Comparison of ENCODE assay signal across 23 mouse cellular contexts in the genomic region with DNA sequence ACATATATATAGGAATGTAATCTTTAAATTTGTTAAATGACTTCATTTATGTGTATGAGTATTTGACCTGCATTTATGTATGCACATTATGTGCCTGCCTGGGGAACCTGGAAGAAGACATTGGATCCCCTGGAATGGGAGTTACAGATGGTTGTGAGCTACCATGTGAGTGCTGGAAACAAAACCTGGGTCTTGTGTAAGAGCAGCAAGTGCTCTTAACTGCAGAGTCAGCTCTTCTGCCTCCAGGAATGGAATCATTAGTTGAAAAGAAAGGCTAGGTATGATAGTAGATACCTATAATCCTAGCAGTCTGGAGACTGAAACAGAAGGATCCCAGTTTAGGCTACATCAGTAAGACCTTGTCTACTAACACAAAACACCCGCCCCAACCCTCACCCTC. TPM values are rescaled to one million over a fixed set of nuclear protein-coding genes. Genes with fewer than 3 reads are reported as not detected.
DNase-seq lines count a peak whose midpoint lies in the region; TF ChIP-seq lines count a peak whose summit lies in the region.
"Had no signal": no experiment of that assay in that cellular context is flagged by ENCODE, and none has a peak within 500 bp of the region (broad histone marks: within the 10 kb centered on the region; RNA-seq: fewer than 3 reads in every experiment).

No protein-coding gene starts in this region.

- no peak for TF ChIP-seq CTCF in liver, adult 2 months (IDR thresholded peaks at IDR 0.05; ENCODE audit: low read depth, low read length)

- 88% methylated on average over 1 of the region's 1 CpGs for WGBS in liver, adult 2 months

- TF ChIP-seq POLR2A in liver, adult 2 months (IDR thresholded peaks at IDR 0.05; ENCODE audit: extremely low read depth, insufficient read depth, low read length), result no peak

- H3K4me1 ChIP-seq in liver, adult 2 months (ENCODE audit: control insufficient read depth, insufficient read depth, low read length), result peaks cover 15% of the 10 kb centered on the region
- H3K4me1 ChIP-seq: embryonic facial prominence, embryonic 13.5 days; embryonic facial prominence, embryonic 15.5 days; forebrain, embryonic 10.5 days; forebrain, embryonic 12.5 days had no signal

- DNase-seq in heart, adult 11 months, result peak; percentile 55
- no peak for DNase-seq in heart, postnatal 14 days
- DNase-seq in liver, adult 2 months (ENCODE audit: extremely low read depth, low read depth, low spot score), result peak; percentile 54
- DNase-seq in liver, result no peak
- no peak for DNase-seq in cerebellum, adult 9-10 months
- DNase-seq: adrenal gland, adult 8-10 months; adrenal gland, postnatal 14 days; adrenal gland, postnatal 36 days; B cell, adult 2 months; cerebellum, adult 11-12 months; cerebellum, adult 2 months; cerebellum, adult 9-11 months; cerebellum, postnatal 14 days; cerebellum, postnatal 36 days; embryo, embryonic 11 days had no signal

- H3K36me3 ChIP-seq in liver, adult 2 months (ENCODE audit: control insufficient read depth, insufficient read depth, low read length), result peaks cover 21% of the 10 kb centered on the region

- H3K9ac ChIP-seq in liver, adult 2 months (ENCODE audit: low read depth, low read length), result no peak overlapping the region
- H3K9ac ChIP-seq: embryonic facial prominence, embryonic 13.5 days; embryonic facial prominence, embryonic 15.5 days; forebrain, embryonic 12.5 days had no signal

- H3K27ac ChIP-seq in liver, adult 2 months (replicated peaks; ENCODE audit: insufficient read depth, low read depth, low read length), result no peak overlapping the region
- H3K27ac ChIP-seq: embryonic facial prominence, embryonic 13.5 days; embryonic facial prominence, embryonic 15.5 days; forebrain, embryonic 10.5 days; forebrain, embryonic 12.5 days had no signal

- H3K79me2 ChIP-seq in liver, adult 2 months (ENCODE audit: control insufficient read depth, insufficient read depth, low read length), result no peaks in the 10 kb centered on the region

- H3K27me3 ChIP-seq in liver, adult 2 months (ENCODE audit: control insufficient read depth, insufficient read depth, low read length), result no peaks in the 10 kb centered on the region
- H3K27me3 ChIP-seq: embryonic facial prominence, embryonic 13.5 days; embryonic facial prominence, embryonic 15.5 days; forebrain, embryonic 12.5 days; Patski had no signal

- intact Hi-C loops in heart, postnatal 14 days (cut with DNase I), result no loop called here

- H3K4me3 ChIP-seq in liver, adult 2 months (ENCODE audit: insufficient read depth, low read depth, low read length), result no peak overlapping the region
- H3K4me3 ChIP-seq: embryonic facial prominence, embryonic 13.5 days; embryonic facial prominence, embryonic 15.5 days; erythroblast, embryonic 14.5 days; forebrain, embryonic 10.5 days; forebrain, embryonic 12.5 days had no signal

RNA-seq across cellular contexts. Expression of gene Esrp2, which starts 10.7 kb away (rescaled TPM):
- 1 to 10 TPM in 1 of 2 experiments, under 1 TPM in 1; 0.45 to 1.0 TPM for total RNA-seq in heart, postnatal 14 days (2021)
- total RNA-seq in liver, adult 2 months (2014; rRNA removed), result 43.6 and 50.5 TPM in 2 replicates
- 76.8 and 86.2 TPM in 2 replicates for polyA plus RNA-seq in liver, adult 2 months (2012; rRNA removed)
- total RNA-seq: common myeloid progenitor, adult 5-6 weeks had no signal
- polyA plus RNA-seq: CD4-positive, CD25-positive, alpha-beta regulatory T cell, adult 4 months had no signal

RNA-seq across cellular contexts. Expression of gene Pla2g15, which starts 24.1 kb away (rescaled TPM):
- 1 to 10 TPM; 5.5 to 8.1 TPM for total RNA-seq in heart, postnatal 14 days (2021)
- total RNA-seq in liver, adult 2 months (2014; rRNA removed), result 11.3 and 12.5 TPM in 2 replicates
- 8.7 and 10.6 TPM in 2 replicates for polyA plus RNA-seq in liver, adult 2 months (2012; rRNA removed)

RNA-seq across cellular contexts. Expression of gene Slc7a6, which starts 42.6 kb away (rescaled TPM):
- 10 to 100 TPM; 12.2 to 13.8 TPM for total RNA-seq in heart, postnatal 14 days (2021)
- 0.09 and 0.27 TPM in 2 replicates for total RNA-seq in liver, adult 2 months (2014; rRNA removed)
- polyA plus RNA-seq in liver, adult 2 months (2012; rRNA removed), result 0.21 and 0.91 TPM in 2 replicates

Comparison
In these comparisons a context has a peak if more than half of its experiments do, and no peak if none do; other contexts are left out.
1. DNase-seq: peak in heart, adult 11 months (single experiment) and liver, adult 2 months (single experiment); none in heart, postnatal 14 days (0 of 2), liver (single experiment) and cerebellum, adult 9-10 months (single experiment).
2. RNA of gene Esrp2, which starts 10.7 kb away (total RNA-seq): 43.6 to 50.5 TPM in liver, adult 2 months; 0.45 to 1.0 TPM in heart, postnatal 14 days; every median in the first group is over 10 times any median in the second.
3. RNA of gene Slc7a6, which starts 42.6 kb away (total RNA-seq): 12.2 to 13.8 TPM in heart, postnatal 14 days; 0.09 to 0.27 TPM in liver, adult 2 months; every median in the first group is over 10 times any median in the second.